Mouse (Mus musculus) olfactory bulb, adult 2 months (tissue): ENCODE measurements around the gene Egfl8. TPM values are rescaled to one million over a fixed set of nuclear protein-coding genes. Genes with fewer than 3 reads are reported as not detected.
A peak's percentile ranks its signal among the peaks of the same experiment; 100 is the strongest.

Experiments used
- H3K27ac ChIP-seq: fragments of 200-500 bp; 2 replicates; pipeline ENCODE4 v1.5.1; 2012; ENCODE audit warnings: low read depth, low read length; ENCODE audit not compliant: insufficient read depth
- H3K4me1 ChIP-seq: fragments of 200-500 bp; 2 replicates; pipeline ENCODE4 v1.6.1; 2012; ENCODE audit warnings: low read length; ENCODE audit not compliant: control insufficient read depth, insufficient read depth
- H3K4me3 ChIP-seq: fragments of 200-500 bp; 2 replicates; pipeline ENCODE4 v1.5.1; 2012; ENCODE audit warnings: mild to moderate bottlenecking, low read depth, low read length, moderate library complexity; ENCODE audit not compliant: insufficient read depth
- CTCF ChIP-seq: fragments of 200-500 bp; IDR thresholded peaks from 2 replicates; pipeline ENCODE4 v1.5.1; 2012; ENCODE audit warnings: low read depth, mild to moderate bottlenecking, low read length, moderate library complexity; ENCODE audit not compliant: insufficient read depth
- POLR2A ChIP-seq: fragments of 200-500 bp; IDR thresholded peaks from 2 replicates; pipeline ENCODE4 v1.6.1; 2012; ENCODE audit warnings: mild to moderate bottlenecking, low read depth, low read length, moderate library complexity; ENCODE audit not compliant: insufficient read depth
- WGBS: fragments of 180-500 bp; shearing (Covaris S2); methylation state at CpG from one replicate; pipeline ENCODE4 v1.1.7; 2018; 5-methylcytosine and 5-hydroxymethylcytosine counted together
- polyA plus RNA-seq: library from polyadenylated mRNA; stranded (reverse); fragments of >200 nt; gene quantifications from 2 replicates; pipeline ENCODE4 v1.2.4, GENCODE M21; 2012; ENCODE audit warnings: low replicate concordance; ENCODE audit not compliant: missing spikeins, insufficient read depth, insufficient read length

The Egfl8 gene
- polyA plus RNA-seq, 1 experiment, result not detected

- peaks cover 27% of the 10 kb centered on the region for H3K4me1 ChIP-seq
- 37% methylated on average over 19 of the region's 19 CpGs for WGBS
- TF ChIP-seq POLR2A (no peak), CTCF (peak; percentile 46; the same call in 1 of the 2 replicates)
- no peak overlapping the region for H3K4me3 ChIP-seq
- H3K27ac ChIP-seq, result no peak overlapping the region
Measured at GRCm38 (mm10) chr17:34651507-34652221, 35.9 kb upstream of the Egfl8 start.

GRCm38 (mm10) chr17:34650781-34651180, 35.0 kb upstream of the Egfl8 start:
- Histone ChIP-seq H3K27ac (no peak overlapping the region), H3K4me1 (peaks cover 26% of the 10 kb centered on the region), H3K4me3 (no peak overlapping the region)
- TF ChIP-seq CTCF (no peak), POLR2A (no peak)
- WGBS, result 88% methylated on average over 14 of the region's 14 CpGs

GRCm38 (mm10) chr17:34649106-34649864, 33.5 kb upstream of the Egfl8 start:
- H3K4me3 ChIP-seq, result no peak overlapping the region
- no peak for TF ChIP-seq CTCF
- TF ChIP-seq POLR2A, result no peak

GRCm38 (mm10) chr17:34648141-34648890, 32.5 kb upstream of the Egfl8 start:
- H3K4me1 ChIP-seq, result peaks cover 25% of the 10 kb centered on the region
- no peak overlapping the region for H3K27ac ChIP-seq
- WGBS, result 84% methylated on average over 16 of the region's 16 CpGs
- no peak overlapping the region for H3K4me3 ChIP-seq
- TF ChIP-seq CTCF (no peak), POLR2A (no peak)

More at GRCm38 (mm10) chr17:34649106-34649864, 33.5 kb upstream of the Egfl8 start:
- H3K4me1 ChIP-seq, result peaks cover 25% of the 10 kb centered on the region
- H3K27ac ChIP-seq, result no peak overlapping the region
- WGBS, result 84% methylated on average over 18 of the region's 18 CpGs

GRCm38 (mm10) chr17:34646906-34647787, 31.4 kb upstream of the Egfl8 start, which contains the start of gene Atf6b:
Gene Atf6b, plus strand, starts transcription at chr17:34647146.
- WGBS, result under 1% methylated on average over 66 of the region's 66 CpGs
- Histone ChIP-seq H3K4me3 (peak within 1 kb of the TSS; percentile 64), H3K4me1 (peaks cover 25% of the 10 kb centered on the region), H3K27ac (peak within 1 kb of the TSS; percentile 11; the same call in 1 of the 2 replicates)
- no peak for TF ChIP-seq CTCF
- TF ChIP-seq POLR2A, result peak; percentile 63

GRCm38 (mm10) chr17:34645831-34646511, 30.2 kb upstream of the Egfl8 start:
- WGBS, result 71% methylated on average over 30 of the region's 30 CpGs
- TF ChIP-seq CTCF (no peak), POLR2A (no peak)

GRCm38 (mm10) chr17:34645256-34645829, 29.6 kb upstream of the Egfl8 start:
- H3K4me3 ChIP-seq, result peak overlapping the region; percentile 39
- no peak overlapping the region for H3K27ac ChIP-seq
- 42% methylated on average over 10 of the region's 10 CpGs for WGBS
- peaks cover 32% of the 10 kb centered on the region for H3K4me1 ChIP-seq
- no peak for TF ChIP-seq POLR2A
- no peak for TF ChIP-seq CTCF

More at GRCm38 (mm10) chr17:34645831-34646511, 30.2 kb upstream of the Egfl8 start:
- Histone ChIP-seq H3K27ac (no peak overlapping the region), H3K4me3 (no peak overlapping the region), H3K4me1 (peaks cover 31% of the 10 kb centered on the region)

- Histone ChIP-seq H3K27ac (peak within 1 kb of the TSS; percentile 70; the same call in 1 of the 2 replicates), H3K4me3 (peak within 1 kb of the TSS; percentile 55), H3K4me1 (peaks cover 32% of the 10 kb centered on the region)
- no peak for TF ChIP-seq CTCF
- 0 out of 2 replicates have a peak, but pooled peaks have one; percentile 34 for TF ChIP-seq POLR2A
- WGBS, result under 1% methylated on average over 16 of the region's 16 CpGs
Measured at GRCm38 (mm10) chr17:34644608-34645007, 28.8 kb upstream of the Egfl8 start, which contains the start of gene Fkbpl. Gene Fkbpl, plus strand, starts transcription at chr17:34644764.
